Mouse (Mus musculus) ES-E14 (cell line): ENCODE results near the gene Rexo5.

Source experiments
- CHD2 ChIP-seq: IDR thresholded peaks from 2 replicates; pipeline ENCODE4 v1.6.1; 2014; ENCODE audit warnings: mild to moderate bottlenecking, low read depth, low read length, inconsistent platforms
- HCFC1 ChIP-seq: IDR thresholded peaks from 2 replicates; pipeline ENCODE4 v1.6.1; 2012; ENCODE audit warnings: low read length, inconsistent platforms, borderline replicate concordance; ENCODE audit not compliant: insufficient read depth

GRCm38 (mm10) chr7:119895639-119896512 lies 102.1 kb downstream of the Rexo5 start, which contains the start of the genes Lyrm1 and Dcun1d3:
- peak; percentile 69 for TF ChIP-seq HCFC1
- TF ChIP-seq CHD2: peak; percentile 80
